Mouse (Mus musculus) intestine, embryonic 14.5 days (tissue): Measurements from ENCODE around the gene Mab21l3. TPM values are rescaled to one million over a fixed set of nuclear protein-coding genes. Genes with fewer than 3 reads are reported as not detected.

Experiments
- ATAC-seq: fragments of 200-750 bp; cut with Nextera tagmentation; replicated peaks from 2 replicates; pipeline ENCODE4 v1.8.0; 2017; ENCODE audit warnings: low read depth, moderate number of reproducible peaks, moderate TSS enrichment, moderate library complexity; ENCODE audit not compliant: low FRiP score, low TSS enrichment
- DNase-seq: peaks from one replicate; pipeline ENCODE4 v3.0.0-alpha.2; 2018; ENCODE audit warnings: low spot score
- H3K27ac ChIP-seq: fragments of 300-500 bp; sonication (generic); 2 replicates; pipeline ENCODE4 v1.5.1; 2014; ENCODE audit warnings: low read depth, mild to moderate bottlenecking, control low read depth
- H3K27me3 ChIP-seq: fragments of 300-500 bp; sonication (generic); replicated peaks from 2 replicates; pipeline ENCODE4 v1.6.1; 2014; ENCODE audit warnings: low read length, control low read depth; ENCODE audit not compliant: control insufficient read depth, insufficient read depth
- H3K36me3 ChIP-seq: fragments of 300-500 bp; sonication (generic); 2 replicates; pipeline ENCODE4 v1.6.1; 2014; ENCODE audit warnings: low read length, control low read depth; ENCODE audit not compliant: control insufficient read depth, insufficient read depth
- H3K4me1 ChIP-seq: fragments of 300-500 bp; sonication (generic); replicated peaks from 2 replicates; pipeline ENCODE4 v1.6.1; 2014; ENCODE audit warnings: low read length, control low read depth, mixed read lengths; ENCODE audit not compliant: control insufficient read depth, insufficient read depth
- H3K4me2 ChIP-seq: fragments of 300-500 bp; sonication (generic); 2 replicates; pipeline ENCODE4 v1.6.1; 2014; ENCODE audit warnings: low read length
- H3K4me3 ChIP-seq: fragments of 300-500 bp; sonication (generic); 2 replicates; pipeline ENCODE4 v1.5.1; 2014; ENCODE audit warnings: low read depth, low read length, control low read depth, mixed read lengths
- H3K9ac ChIP-seq: fragments of 300-500 bp; sonication (generic); 2 replicates; pipeline ENCODE4 v1.6.1; 2014; ENCODE audit warnings: mild to moderate bottlenecking, low read length
- H3K9me3 ChIP-seq: fragments of 300-500 bp; sonication (generic); 2 replicates; pipeline ENCODE4 v1.6.1; 2016; ENCODE audit warnings: low read length, control low read depth; ENCODE audit not compliant: control insufficient read depth
- WGBS: fragments of 180-500 bp; shearing (Covaris S2); extraction: QIAGEN DNeasy Blood & Tissue Kit; methylation state at CpG from one replicate; pipeline ENCODE4 v1.1.7; 2014; 5-methylcytosine and 5-hydroxymethylcytosine counted together
- polyA plus RNA-seq: library from polyadenylated mRNA; unstranded; fragments of >200 nt; fragmentation: Nextera tagmentation; extraction: Ambion mirVana; gene quantifications from 2 replicates; pipeline ENCODE4 v1.2.1, GENCODE M21; 2014

The Mab21l3 gene
- polyA plus RNA-seq, 1 experiment from 2014 or later = 3.2 TPM

- Histone ChIP-seq H3K9ac (no peak overlapping the region), H3K27ac (no peak overlapping the region), H3K36me3 (no peaks in the 10 kb centered on the region), H3K27me3 (no peaks in the 10 kb centered on the region), H3K4me2 (no peak overlapping the region), H3K4me1 (peaks cover 12% of the 10 kb centered on the region), H3K9me3 (no peaks in the 10 kb centered on the region), H3K4me3 (no peak overlapping the region)
- DNase-seq (no peak), ATAC-seq (no peak)
- 58% methylated on average over 6 of the region's 6 CpGs for WGBS
Observed at GRCm38 (mm10) chr3:101803764-101804163, 45.0 kb downstream of the Mab21l3 start.

DNA sequence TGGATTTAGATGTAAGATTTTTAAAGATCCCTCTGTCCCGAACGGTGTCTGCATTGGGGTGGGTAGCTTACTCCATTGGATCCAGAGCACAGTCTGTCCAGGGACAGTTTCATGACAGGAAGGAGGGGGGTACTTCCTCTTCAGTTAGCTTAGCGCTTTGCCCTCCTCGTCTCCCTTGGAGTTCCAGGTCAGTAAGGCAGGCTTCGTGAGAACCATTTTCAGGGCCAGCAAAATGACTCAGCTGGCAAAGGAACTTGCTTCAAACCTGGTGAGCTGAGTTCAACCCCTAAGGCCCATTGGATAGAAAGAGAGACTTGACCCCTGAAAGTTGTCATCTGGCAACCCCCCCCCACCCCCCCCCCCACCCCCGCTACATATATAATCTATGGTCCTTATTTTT, 46.0 kb downstream of the Mab21l3 start:
- H3K9ac ChIP-seq = no peak overlapping the region
- ATAC-seq (no peak), DNase-seq (no peak)
- no peaks in the 10 kb centered on the region for H3K27me3 ChIP-seq
- H3K4me1 ChIP-seq = peaks cover 12% of the 10 kb centered on the region
- no peak overlapping the region for H3K4me2 ChIP-seq
- 77% methylated on average over 6 of the region's 6 CpGs for WGBS
- no peak overlapping the region for H3K4me3 ChIP-seq
- H3K9me3 ChIP-seq = no peaks in the 10 kb centered on the region
- H3K36me3 ChIP-seq = no peaks in the 10 kb centered on the region
- no peak overlapping the region for H3K27ac ChIP-seq

- no peak for DNase-seq
- Histone ChIP-seq H3K27ac (no peak overlapping the region), H3K36me3 (no peaks in the 10 kb centered on the region), H3K4me2 (no peak overlapping the region), H3K4me1 (peaks cover 14% of the 10 kb centered on the region), H3K4me3 (no peak overlapping the region), H3K27me3 (no peaks in the 10 kb centered on the region), H3K9ac (no peak overlapping the region), H3K9me3 (no peaks in the 10 kb centered on the region)
- ATAC-seq = no peak
- WGBS = 48% methylated on average over 11 of the region's 11 CpGs
Observed at GRCm38 (mm10) chr3:101800596-101801018, 48.2 kb downstream of the Mab21l3 start.

DNA sequence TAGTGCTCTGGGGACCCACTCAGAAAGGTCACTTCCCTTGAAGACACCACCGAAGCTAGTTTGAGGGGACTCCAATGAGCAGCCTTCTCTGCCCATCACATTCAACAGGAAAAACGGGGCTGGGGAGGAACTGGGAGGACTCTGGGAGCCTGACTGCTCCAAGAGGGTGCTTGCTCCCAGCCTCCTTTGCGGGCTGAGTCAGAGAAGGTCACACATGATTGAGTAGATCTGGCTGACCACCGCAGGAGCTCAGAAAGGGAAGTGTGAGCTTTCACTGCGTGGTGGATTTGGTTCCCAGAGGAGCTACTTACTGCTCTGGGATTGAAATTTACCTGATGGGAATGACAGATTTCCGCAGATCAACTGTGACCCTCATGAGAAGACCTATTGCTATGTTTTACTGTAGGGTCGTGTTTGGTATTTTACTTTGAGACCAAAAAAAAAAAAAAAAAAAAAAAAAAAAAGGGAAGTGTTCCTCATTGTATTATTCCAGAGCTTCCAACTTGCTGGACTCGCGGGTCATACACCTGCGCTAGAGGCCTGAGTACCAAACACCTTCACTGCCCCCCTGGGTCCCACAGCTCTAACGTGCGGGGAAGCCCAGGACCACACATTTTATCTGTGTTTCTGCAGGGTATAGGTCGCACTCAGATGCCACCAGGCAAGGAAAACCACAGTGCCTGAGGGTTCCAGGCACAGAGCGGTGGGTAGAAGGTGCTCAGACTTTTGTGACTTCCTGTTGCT, 48.7 kb downstream of the Mab21l3 start:
- WGBS = 69% methylated on average over 14 of the region's 14 CpGs
- peaks cover 14% of the 10 kb centered on the region for H3K4me1 ChIP-seq
- H3K9me3 ChIP-seq = no peaks in the 10 kb centered on the region
- H3K27ac ChIP-seq = no peak overlapping the region
- no peak for ATAC-seq
- no peak overlapping the region for H3K4me3 ChIP-seq
- no peak overlapping the region for H3K9ac ChIP-seq
- no peak overlapping the region for H3K4me2 ChIP-seq
- H3K36me3 ChIP-seq = no peaks in the 10 kb centered on the region
- H3K27me3 ChIP-seq = no peaks in the 10 kb centered on the region
- no peak for DNase-seq

DNA sequence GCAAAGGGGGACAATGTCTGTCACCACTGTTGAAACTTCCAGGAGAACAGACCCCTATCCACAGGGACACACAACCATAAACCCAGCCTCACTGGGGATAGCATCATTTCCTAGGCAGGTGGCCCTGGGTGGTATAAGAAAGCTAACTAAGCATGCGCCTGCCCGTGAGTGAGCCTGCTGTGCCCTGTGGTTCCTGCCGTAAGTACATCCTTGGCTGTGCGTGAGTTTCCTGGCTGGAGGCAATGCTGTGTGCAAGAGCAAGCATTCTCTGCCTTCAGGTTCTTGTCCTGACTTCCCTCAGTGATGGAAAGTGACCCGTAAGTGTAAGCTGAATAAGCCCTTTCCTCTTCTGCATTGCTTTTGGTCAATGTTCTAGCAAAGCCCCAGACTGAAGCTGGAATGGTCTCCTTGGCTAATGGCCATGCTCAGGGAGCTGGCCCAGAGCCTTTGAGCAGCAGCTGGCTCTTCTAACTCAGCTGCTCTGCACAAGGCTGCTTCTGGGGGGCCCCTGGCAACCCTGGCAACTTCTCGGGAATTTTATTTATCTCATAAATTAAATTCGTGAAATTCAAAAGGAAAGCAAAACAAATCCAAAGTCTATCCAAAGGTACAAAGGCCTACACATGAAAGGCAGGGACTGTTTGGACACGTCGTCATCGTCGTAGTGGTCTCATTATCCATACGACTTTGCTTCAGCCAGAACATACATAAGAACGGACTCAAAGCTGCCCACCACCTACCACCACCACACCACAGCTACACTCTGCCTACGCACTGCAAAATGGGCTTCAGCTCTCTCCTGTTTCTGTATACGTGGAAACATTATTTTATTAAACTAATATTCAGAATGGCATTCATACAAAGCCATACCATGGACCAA, 50.7 kb downstream of the Mab21l3 start:
- Histone ChIP-seq H3K4me1 (peaks cover 2% of the 10 kb centered on the region), H3K4me3 (no peak overlapping the region), H3K27me3 (no peaks in the 10 kb centered on the region), H3K9ac (no peak overlapping the region), H3K27ac (no peak overlapping the region), H3K9me3 (no peaks in the 10 kb centered on the region), H3K4me2 (no peak overlapping the region), H3K36me3 (no peaks in the 10 kb centered on the region)
- DNase-seq (no peak), ATAC-seq (no peak)
- WGBS = 71% methylated on average over 15 of the region's 15 CpGs

DNA sequence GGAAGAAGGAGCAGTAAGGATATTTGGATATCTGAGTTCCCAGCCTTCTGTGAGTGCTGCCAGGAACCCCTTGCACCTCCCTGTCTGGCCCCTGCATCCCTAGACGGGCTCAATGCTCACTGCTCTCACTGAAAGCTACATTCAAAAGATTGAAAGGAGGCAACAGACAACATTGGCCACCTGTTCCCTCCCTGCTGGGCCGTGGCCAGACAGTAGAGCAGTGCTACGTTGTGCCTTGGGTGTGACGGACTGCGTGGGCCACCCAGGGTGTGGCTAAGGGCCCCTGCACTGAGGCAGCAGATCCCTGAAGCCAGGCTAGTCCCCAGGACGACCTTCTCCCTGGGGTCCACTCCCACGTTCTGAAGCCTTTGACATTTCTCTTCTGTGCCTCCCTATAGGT, 52.5 kb downstream of the Mab21l3 start:
- ATAC-seq = no peak
- H3K9me3 ChIP-seq = no peaks in the 10 kb centered on the region
- no peak overlapping the region for H3K9ac ChIP-seq
- H3K27ac ChIP-seq = no peak overlapping the region
- DNase-seq = no peak
- 24% methylated on average over 7 of the region's 7 CpGs for WGBS
- H3K27me3 ChIP-seq = no peaks in the 10 kb centered on the region
- H3K36me3 ChIP-seq = no peaks in the 10 kb centered on the region
- H3K4me1 ChIP-seq = peaks cover 2% of the 10 kb centered on the region
- no peak overlapping the region for H3K4me2 ChIP-seq
- no peak overlapping the region for H3K4me3 ChIP-seq

DNA sequence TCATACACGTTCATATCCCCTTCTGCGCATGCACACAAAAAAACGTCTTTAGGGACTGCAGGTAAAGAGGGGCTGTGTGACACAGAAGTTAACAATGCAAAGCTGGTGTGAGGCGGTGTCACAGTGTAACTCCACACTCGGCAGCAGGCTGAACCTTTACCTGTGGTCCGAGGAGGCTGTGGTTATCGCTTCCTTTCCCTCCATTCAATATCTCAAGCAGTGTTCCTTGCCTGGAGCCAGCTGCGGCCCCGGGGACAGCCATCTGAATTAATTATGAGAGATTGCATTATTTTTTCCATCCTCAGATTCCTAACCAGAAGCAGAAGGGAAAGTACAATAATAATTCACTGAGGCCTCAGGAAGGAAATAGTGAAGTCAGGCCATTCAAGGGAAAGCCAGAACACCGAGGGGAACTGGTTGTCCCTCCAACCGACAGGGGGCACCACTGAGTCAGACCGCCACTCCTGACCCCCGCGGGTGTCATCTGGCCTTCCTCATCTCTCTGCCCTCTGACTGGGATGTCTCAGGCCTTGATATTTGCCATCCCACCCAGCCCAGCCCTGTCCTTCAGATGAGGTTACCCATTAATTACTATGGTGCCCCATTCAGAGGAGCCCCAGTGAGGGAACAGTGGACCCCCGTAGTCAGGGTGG, 53.2 kb downstream of the Mab21l3 start:
- no peaks in the 10 kb centered on the region for H3K27me3 ChIP-seq
- H3K4me3 ChIP-seq = no peak overlapping the region
- DNase-seq (no peak), ATAC-seq (0 out of 2 replicates have a peak, but pooled peaks have one; percentile 19)
- WGBS = 74% methylated on average over 15 of the region's 15 CpGs
- no peaks in the 10 kb centered on the region for H3K9me3 ChIP-seq
- H3K4me2 ChIP-seq = no peak overlapping the region
- no peaks in the 10 kb centered on the region for H3K36me3 ChIP-seq
- H3K4me1 ChIP-seq = peaks cover 2% of the 10 kb centered on the region
- no peak overlapping the region for H3K27ac ChIP-seq
- H3K9ac ChIP-seq = no peak overlapping the region

- 57% methylated on average over 9 of the region's 9 CpGs for WGBS
- no peaks in the 10 kb centered on the region for H3K9me3 ChIP-seq
- no peaks in the 10 kb centered on the region for H3K27me3 ChIP-seq
- DNase-seq (no peak), ATAC-seq (no peak)
- no peak overlapping the region for H3K4me3 ChIP-seq
- peaks cover 2% of the 10 kb centered on the region for H3K4me1 ChIP-seq
- no peak overlapping the region for H3K27ac ChIP-seq
- no peaks in the 10 kb centered on the region for H3K36me3 ChIP-seq
- H3K4me2 ChIP-seq = no peak overlapping the region
- H3K9ac ChIP-seq = no peak overlapping the region
Observed at GRCm38 (mm10) chr3:101794666-101795065, 54.1 kb downstream of the Mab21l3 start.
